In the genomic region with DNA sequence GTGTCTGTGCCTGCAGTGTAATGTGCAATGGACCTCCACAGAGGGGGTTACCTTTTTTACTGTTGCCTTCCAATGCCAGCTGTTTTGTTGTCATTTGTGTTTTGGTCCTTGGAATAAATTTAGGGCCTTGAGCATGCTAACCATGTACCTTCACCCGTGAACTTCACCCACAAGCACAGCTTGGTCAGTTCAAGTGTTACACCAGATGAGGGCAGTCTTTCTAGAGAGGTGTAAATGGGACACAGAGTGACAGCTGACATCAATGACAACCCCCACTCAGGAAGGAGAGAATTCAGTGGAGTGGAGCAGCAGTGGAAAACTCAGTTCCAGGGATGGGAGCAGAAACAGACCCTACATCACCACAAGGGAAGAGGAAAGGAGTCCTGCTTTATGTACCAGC, we compare ENCODE assay signal across 15 mouse cellular contexts. TPM values are rescaled to one million over a fixed set of nuclear protein-coding genes. Genes with fewer than 3 reads are reported as not detected.
DNase-seq lines count a peak whose midpoint lies in the region; ATAC-seq and TF ChIP-seq lines count a peak whose summit lies in the region.
"Had no signal": no experiment of that assay in that cellular context is flagged by ENCODE, and none has a peak within 500 bp of the region (broad histone marks: within the 10 kb centered on the region; RNA-seq: fewer than 3 reads in every experiment).

No protein-coding gene starts in this region.

- no peak for TF ChIP-seq EP300 in MEL (IDR thresholded peaks at IDR 0.05; ENCODE audit: low read depth in 1 of 2, low read length in 2 of 2)
- TF ChIP-seq EP300 in stomach, postnatal 0 days (optimal IDR thresholded peaks at IDR 0.05): no peak

- no peak for TF ChIP-seq POLR2A in MEL (IDR thresholded peaks at IDR 0.05; ENCODE audit: control insufficient read depth in 1 of 2, insufficient read depth in 1 of 2, low read depth in 1 of 2, low read length in 2 of 2, poor library complexity in 1 of 2)

- H3K4me3 ChIP-seq in kidney, postnatal 0 days (replicated peaks; ENCODE audit: low read depth, low read length): no peak overlapping the region
- no peak overlapping the region for H3K4me3 ChIP-seq in kidney, embryonic 16.5 days (ENCODE audit: low read length)
- no peak overlapping the region for H3K4me3 ChIP-seq in midbrain, postnatal 0 days (ENCODE audit: low read depth, low read length)
- H3K4me3 ChIP-seq in midbrain, embryonic 15.5 days: no peak overlapping the region
- no peak overlapping the region for H3K4me3 ChIP-seq in MEL (ENCODE audit: control insufficient read depth in 1 of 2, insufficient read depth in 1 of 2, low read depth in 2 of 2, low read length in 2 of 2)
- no peak overlapping the region for H3K4me3 ChIP-seq in stomach, postnatal 0 days (ENCODE audit: low read depth, low read length)
- no peak overlapping the region for H3K4me3 ChIP-seq in midbrain, embryonic 11.5 days (ENCODE audit: low read depth, low read length)
- H3K4me3 ChIP-seq: embryonic facial prominence, embryonic 13.5 days; forebrain, embryonic 10.5 days; megakaryocyte, embryonic 14.5 days; myocyte had no signal

- TF ChIP-seq RAD21 in MEL (IDR thresholded peaks at IDR 0.05; ENCODE audit: low read depth, low read length): peak; percentile 27

- H3K4me1 ChIP-seq in kidney, postnatal 0 days (replicated peaks; ENCODE audit: insufficient read depth, low read length): no peaks in the 10 kb centered on the region
- no peaks in the 10 kb centered on the region for H3K4me1 ChIP-seq in kidney, embryonic 16.5 days (ENCODE audit: insufficient read depth, low read length)
- no peaks in the 10 kb centered on the region for H3K4me1 ChIP-seq in midbrain, postnatal 0 days (ENCODE audit: insufficient read depth, low read length)
- no peaks in the 10 kb centered on the region for H3K4me1 ChIP-seq in midbrain, embryonic 15.5 days
- no peaks in the 10 kb centered on the region for H3K4me1 ChIP-seq in MEL (ENCODE audit: control insufficient read depth in 1 of 2, insufficient read depth in 2 of 2, low read length in 2 of 2)
- H3K4me1 ChIP-seq in stomach, postnatal 0 days (replicated peaks; ENCODE audit: control insufficient read depth, insufficient read depth): no peaks in the 10 kb centered on the region
- H3K4me1 ChIP-seq in midbrain, embryonic 11.5 days (ENCODE audit: control insufficient read depth, insufficient read depth, low read length): no peaks in the 10 kb centered on the region
- H3K4me1 ChIP-seq: embryonic facial prominence, embryonic 13.5 days had no signal

- H3K27me3 ChIP-seq in kidney, postnatal 0 days (ENCODE audit: insufficient read depth, low read length): no peaks in the 10 kb centered on the region
- no peaks in the 10 kb centered on the region for H3K27me3 ChIP-seq in kidney, embryonic 16.5 days (ENCODE audit: insufficient read depth, low read length)
- no peaks in the 10 kb centered on the region for H3K27me3 ChIP-seq in midbrain, postnatal 0 days (ENCODE audit: insufficient read depth, low read length)
- no peaks in the 10 kb centered on the region for H3K27me3 ChIP-seq in midbrain, embryonic 15.5 days (replicated peaks)
- no peaks in the 10 kb centered on the region; a peak in 1 of 4 replicates for H3K27me3 ChIP-seq in MEL (ENCODE audit: control insufficient read depth in 1 of 2, insufficient read depth in 2 of 2, low read length in 2 of 2)
- H3K27me3 ChIP-seq in stomach, postnatal 0 days (ENCODE audit: control insufficient read depth, insufficient read depth, low read length): no peaks in the 10 kb centered on the region
- H3K27me3 ChIP-seq in midbrain, embryonic 11.5 days (ENCODE audit: control insufficient read depth, insufficient read depth, low read length): no peaks in the 10 kb centered on the region
- H3K27me3 ChIP-seq: embryonic facial prominence, embryonic 13.5 days; megakaryocyte, embryonic 14.5 days had no signal

- no peaks in the 10 kb centered on the region for H3K9me3 ChIP-seq in kidney, postnatal 0 days (replicated peaks; ENCODE audit: low read length)
- H3K9me3 ChIP-seq in kidney, embryonic 16.5 days (ENCODE audit: low read length): no peaks in the 10 kb centered on the region
- H3K9me3 ChIP-seq in midbrain, postnatal 0 days (ENCODE audit: low read length): no peaks in the 10 kb centered on the region
- no peaks in the 10 kb centered on the region for H3K9me3 ChIP-seq in midbrain, embryonic 15.5 days
- H3K9me3 ChIP-seq in MEL (replicated peaks; ENCODE audit: insufficient read depth, low read length): no peaks in the 10 kb centered on the region
- no peaks in the 10 kb centered on the region for H3K9me3 ChIP-seq in stomach, postnatal 0 days (ENCODE audit: control insufficient read depth, low read length)
- no peaks in the 10 kb centered on the region for H3K9me3 ChIP-seq in midbrain, embryonic 11.5 days (ENCODE audit: control insufficient read depth, low read length)
- H3K9me3 ChIP-seq: embryonic facial prominence, embryonic 13.5 days; forebrain, embryonic 10.5 days; megakaryocyte, embryonic 14.5 days had no signal

- 63% methylated on average over 1 of the region's 1 CpGs for WGBS in kidney, postnatal 0 days
- WGBS in kidney, embryonic 16.5 days: 76% methylated on average over 1 of the region's 1 CpGs
- WGBS in midbrain, postnatal 0 days: 66% methylated on average over 1 of the region's 1 CpGs
- WGBS in midbrain, embryonic 15.5 days: 78% methylated on average over 1 of the region's 1 CpGs
- WGBS in stomach, postnatal 0 days: 79% methylated on average over 1 of the region's 1 CpGs
- 74% methylated on average over 1 of the region's 1 CpGs for WGBS in midbrain, embryonic 11.5 days

- H3K4me2 ChIP-seq in kidney, postnatal 0 days (ENCODE audit: low read length): no peak overlapping the region
- H3K4me2 ChIP-seq in kidney, embryonic 16.5 days (replicated peaks; ENCODE audit: low read depth, low read length): no peak overlapping the region
- H3K4me2 ChIP-seq in midbrain, postnatal 0 days (ENCODE audit: low read depth, low read length, poor library complexity, severe bottlenecking): no peak overlapping the region
- H3K4me2 ChIP-seq in midbrain, embryonic 15.5 days: no peak overlapping the region
- H3K4me2 ChIP-seq in stomach, postnatal 0 days (replicated peaks; ENCODE audit: low read depth): no peak overlapping the region
- no peak overlapping the region for H3K4me2 ChIP-seq in midbrain, embryonic 11.5 days
- H3K4me2 ChIP-seq: embryonic facial prominence, embryonic 13.5 days had no signal

- no peaks in the 10 kb centered on the region for H3K79me2 ChIP-seq in MEL (ENCODE audit: control insufficient read depth, insufficient read depth, low read length, poor library complexity)

- H3K9ac ChIP-seq in kidney, postnatal 0 days (ENCODE audit: low read depth, low read length): no peak overlapping the region
- no peak overlapping the region for H3K9ac ChIP-seq in kidney, embryonic 16.5 days (replicated peaks; ENCODE audit: low read length)
- no peak overlapping the region for H3K9ac ChIP-seq in midbrain, postnatal 0 days (replicated peaks; ENCODE audit: low read length, poor library complexity, severe bottlenecking)
- H3K9ac ChIP-seq in midbrain, embryonic 15.5 days: no peak overlapping the region
- no peak overlapping the region for H3K9ac ChIP-seq in MEL (ENCODE audit: control insufficient read depth, low read depth, low read length, poor library complexity, severe bottlenecking)
- no peak overlapping the region for H3K9ac ChIP-seq in stomach, postnatal 0 days (ENCODE audit: low read length)
- no peak overlapping the region for H3K9ac ChIP-seq in midbrain, embryonic 11.5 days (ENCODE audit: low read length)
- H3K9ac ChIP-seq: embryonic facial prominence, embryonic 13.5 days had no signal

- no peaks in the 10 kb centered on the region for H3K36me3 ChIP-seq in kidney, postnatal 0 days (ENCODE audit: insufficient read depth, low read length)
- no peaks in the 10 kb centered on the region for H3K36me3 ChIP-seq in kidney, embryonic 16.5 days (ENCODE audit: insufficient read depth, low read length)
- H3K36me3 ChIP-seq in midbrain, postnatal 0 days (ENCODE audit: insufficient read depth, low read length): no peaks in the 10 kb centered on the region
- H3K36me3 ChIP-seq in midbrain, embryonic 15.5 days (replicated peaks): no peaks in the 10 kb centered on the region
- no peaks in the 10 kb centered on the region for H3K36me3 ChIP-seq in MEL (ENCODE audit: control insufficient read depth in 1 of 2, insufficient read depth in 2 of 2, low read length in 2 of 2)
- H3K36me3 ChIP-seq in stomach, postnatal 0 days (ENCODE audit: control insufficient read depth, insufficient read depth, low read length): no peaks in the 10 kb centered on the region
- no peaks in the 10 kb centered on the region for H3K36me3 ChIP-seq in midbrain, embryonic 11.5 days (ENCODE audit: control insufficient read depth, insufficient read depth, low read length)
- H3K36me3 ChIP-seq: embryonic facial prominence, embryonic 13.5 days; forebrain, embryonic 10.5 days had no signal

- no peak for DNase-seq in kidney, postnatal 0 days (ENCODE audit: low spot score)
- DNase-seq in midbrain, postnatal 0 days (ENCODE audit: low spot score): no peak
- peak; percentile 8 for DNase-seq in MEL (ENCODE audit: low read depth, low spot score)
- no peak for DNase-seq in stomach, postnatal 0 days (ENCODE audit: low spot score)
- no peak for DNase-seq in right cerebral cortex, adult 2 months (ENCODE audit: low spot score in 2 of 2)
- DNase-seq in midbrain, embryonic 11.5 days (ENCODE audit: low spot score, missing footprints): no peak
- DNase-seq: cerebellum, postnatal 36 days; heart, adult 18-20 months; heart, postnatal 36 days had no signal

- H3K27ac ChIP-seq in kidney, postnatal 0 days: no peak overlapping the region
- H3K27ac ChIP-seq in kidney, embryonic 16.5 days (ENCODE audit: low read length): no peak overlapping the region
- H3K27ac ChIP-seq in midbrain, postnatal 0 days (ENCODE audit: low read depth, low read length): no peak overlapping the region
- no peak overlapping the region for H3K27ac ChIP-seq in midbrain, embryonic 15.5 days
- H3K27ac ChIP-seq in MEL (ENCODE audit: control insufficient read depth, low read depth, low read length): no peak overlapping the region
- no peak overlapping the region for H3K27ac ChIP-seq in stomach, postnatal 0 days (replicated peaks)
- H3K27ac ChIP-seq in midbrain, embryonic 11.5 days (ENCODE audit: low read depth, low read length): no peak overlapping the region
- H3K27ac ChIP-seq: embryonic facial prominence, embryonic 13.5 days; forebrain, embryonic 10.5 days had no signal

- ATAC-seq in kidney, postnatal 0 days (replicated peaks; ENCODE audit: low FRiP score, low read depth): no peak
- ATAC-seq in kidney, embryonic 16.5 days (ENCODE audit: low FRiP score, low TSS enrichment): no peak
- no peak for ATAC-seq in midbrain, postnatal 0 days (ENCODE audit: low FRiP score)
- no peak for ATAC-seq in midbrain, embryonic 15.5 days (replicated peaks)
- no peak for ATAC-seq in stomach, postnatal 0 days (ENCODE audit: low FRiP score, low TSS enrichment)
- ATAC-seq in midbrain, embryonic 11.5 days (ENCODE audit: low FRiP score): no peak

- TF ChIP-seq CTCF in kidney, postnatal 0 days (IDR thresholded peaks at IDR 0.05; ENCODE audit: low read depth): peak; percentile 35; the same call in 1 of the 2 replicates
- peak; percentile 32 for TF ChIP-seq CTCF in midbrain, postnatal 0 days (IDR thresholded peaks at IDR 0.05)
- TF ChIP-seq CTCF in MEL (IDR thresholded peaks at IDR 0.05 in 2 of 3, conservative IDR thresholded peaks at IDR 0.05 in 1 of 3; ENCODE audit: control insufficient read depth in 1 of 3, insufficient read depth in 1 of 3, low read depth in 2 of 3, low read length in 3 of 3, poor library complexity in 1 of 3, severe bottlenecking in 1 of 3): peak in 2 of 3 experiments; percentile 17 to 39; a peak in 2 of 6 replicates
- TF ChIP-seq CTCF in stomach, postnatal 0 days (IDR thresholded peaks at IDR 0.05; ENCODE audit: low read depth): peak; percentile 46

RNA-seq across cellular contexts. Expression of a gene that starts 12.3 kb away (rescaled TPM):
- 0.54 TPM in 2 replicates for polyA plus RNA-seq in kidney, postnatal 0 days (2015; fragmentation: Nextera tagmentation; extraction: Ambion mirVana)
- 0.67 and 1.7 TPM in 2 replicates for polyA plus RNA-seq in kidney, embryonic 16.5 days (2015; fragmentation: Nextera tagmentation; extraction: Ambion mirVana)
- 0.24 and 1.0 TPM in 2 replicates for total RNA-seq in midbrain, postnatal 0 days (2014; rRNA removed)
- 0.15 and 0.42 TPM in 2 replicates for polyA plus RNA-seq in midbrain, postnatal 0 days (2015; fragmentation: Nextera tagmentation; extraction: Ambion mirVana)
- 0.68 and 1.1 TPM in 2 replicates for polyA plus RNA-seq in midbrain, embryonic 15.5 days (2015; fragmentation: Nextera tagmentation; extraction: Ambion mirVana)
- not detected in 2 replicates for total RNA-seq in MEL (2012; rRNA removed)
- polyA plus RNA-seq in MEL (2012; ENCODE audit: insufficient read depth in 1 of 2, insufficient read length in 2 of 2, low read depth in 1 of 2, low replicate concordance in 2 of 2, missing spikeins in 1 of 2): not detected
- 0.29 and 0.30 TPM in 2 replicates for polyA plus RNA-seq in stomach, postnatal 0 days (2015; fragmentation: Nextera tagmentation; extraction: Ambion mirVana)
- polyA plus RNA-seq in midbrain, embryonic 11.5 days (2014; fragmentation: Nextera tagmentation; extraction: Ambion mirVana): 0.25 and 0.31 TPM in 2 replicates
